13 mouse cellular contexts compared by ENCODE assay signal in the genomic region with DNA sequence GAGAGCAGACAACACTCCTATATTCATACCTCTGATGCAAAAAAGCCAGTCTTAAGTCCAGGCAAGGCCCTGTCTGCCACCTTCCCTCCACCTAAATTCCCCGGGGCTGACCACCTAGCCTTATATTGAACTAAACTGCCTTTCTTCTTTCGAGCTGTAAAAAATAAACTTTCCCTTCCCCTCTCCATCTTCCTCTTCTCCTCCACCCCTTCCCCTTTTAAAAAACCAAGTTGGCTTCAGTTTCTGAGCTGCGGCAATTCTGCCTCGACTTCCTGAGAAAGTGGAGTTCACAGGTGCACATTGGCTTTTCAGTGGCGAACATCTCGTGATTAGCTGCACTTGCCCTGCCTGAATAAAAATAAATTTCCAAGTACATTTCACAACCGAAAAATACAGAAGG. TPM values are rescaled to one million over a fixed set of nuclear protein-coding genes. Genes with fewer than 3 reads are reported as not detected.
DNase-seq lines count a peak whose midpoint lies in the region; ATAC-seq and TF ChIP-seq lines count a peak whose summit lies in the region.
"Had no signal": no experiment of that assay in that cellular context is flagged by ENCODE, and none has a peak within 500 bp of the region (broad histone marks: within the 10 kb centered on the region; RNA-seq: fewer than 3 reads in every experiment).

No protein-coding gene starts in this region.

- WGBS in liver, embryonic 16.5 days (ENCODE audit: insufficient replicate concordance), result 30% methylated on average over 7 of the region's 7 CpGs

- H3K4me3 ChIP-seq in gastrocnemius, adult 2 months, result peak overlapping the region; percentile 60; the same call in 1 of the 2 replicates
- no peak overlapping the region for H3K4me3 ChIP-seq in liver, embryonic 16.5 days (ENCODE audit: low read depth, low read length)
- H3K4me3 ChIP-seq: neural tube, embryonic 12.5 days had no signal

- DNase-seq in gastrocnemius, adult 2 months, result no peak
- DNase-seq in gastrocnemius, postnatal 4 days (ENCODE audit: low spot score in 2 of 2), result no peak
- DNase-seq in spleen, postnatal 36 days (ENCODE audit: low spot score in 2 of 2), result peak; percentile 7 to 14
- DNase-seq in spleen, postnatal 4 days (ENCODE audit: low spot score in 2 of 2), result no peak
- no peak for DNase-seq in heart, adult 8-10 months (ENCODE audit: low spot score)
- DNase-seq in urinary bladder, postnatal 25 days (ENCODE audit: low spot score), result no peak

- H3K4me1 ChIP-seq in liver, embryonic 16.5 days (ENCODE audit: control insufficient read depth, low read depth, low read length), result no peaks in the 10 kb centered on the region
- H3K4me1 ChIP-seq: heart, embryonic 10.5 days; hindbrain, embryonic 15.5 days; limb, embryonic 15.5 days; neural tube, embryonic 12.5 days had no signal

- H3K36me3 ChIP-seq in liver, embryonic 16.5 days (ENCODE audit: control insufficient read depth, insufficient read depth), result no peaks in the 10 kb centered on the region
- H3K36me3 ChIP-seq: heart, embryonic 10.5 days; hindbrain, embryonic 15.5 days; limb, embryonic 15.5 days; neural tube, embryonic 12.5 days had no signal

- no peaks in the 10 kb centered on the region for H3K9me3 ChIP-seq in liver, embryonic 16.5 days (replicated peaks; ENCODE audit: control insufficient read depth, low read length)
- H3K9me3 ChIP-seq: heart, embryonic 10.5 days; hindbrain, embryonic 15.5 days; limb, embryonic 15.5 days; neural tube, embryonic 12.5 days had no signal

- H3K9ac ChIP-seq in liver, embryonic 16.5 days (ENCODE audit: low read depth, low read length), result no peak overlapping the region
- H3K9ac ChIP-seq: hindbrain, embryonic 15.5 days; limb, embryonic 15.5 days; neural tube, embryonic 12.5 days had no signal

- no peak overlapping the region for H3K27ac ChIP-seq in gastrocnemius, adult 2 months
- no peak overlapping the region for H3K27ac ChIP-seq in liver, embryonic 16.5 days (ENCODE audit: low read length)
- H3K27ac ChIP-seq: heart, embryonic 10.5 days; hindbrain, embryonic 15.5 days; left cerebral cortex, adult 2 months; limb, embryonic 15.5 days; neural tube, embryonic 12.5 days had no signal

- H3K27me3 ChIP-seq in liver, embryonic 16.5 days (ENCODE audit: control insufficient read depth, insufficient read depth, low read depth, low read length), result no peaks in the 10 kb centered on the region
- H3K27me3 ChIP-seq: hindbrain, embryonic 15.5 days; limb, embryonic 15.5 days; neural tube, embryonic 12.5 days had no signal

- TF ChIP-seq CTCF in gastrocnemius, adult 2 months (IDR thresholded peaks at IDR 0.05), result no peak

- intact Hi-C loops in gastrocnemius, adult 2 months (cut with DNase I), result loop anchor here (2.0 to 10.0 kb wide), 3 partner anchors 96 to 320 kb away; no protein-coding TSS in a partner anchor

- 0 out of 2 replicates have a peak overlapping the region, but pooled peaks have one; percentile 18 for H3K4me2 ChIP-seq in liver, embryonic 16.5 days (ENCODE audit: low read depth, low read length)

- ATAC-seq in liver, embryonic 16.5 days (ENCODE audit: low read depth), result no peak
- no peak for ATAC-seq in monocyte, adult 5-6 weeks (replicated peaks; ENCODE audit: insufficient number of reproducible peaks, low FRiP score, low TSS enrichment, poor library complexity, severe bottlenecking)

RNA-seq across cellular contexts. Expression of gene Stam2, which starts 20.4 kb away (rescaled TPM):
- total RNA-seq in gastrocnemius, adult 2 months (2021), result 1 to 10 TPM; 6.5 to 9.8 TPM
- total RNA-seq in gastrocnemius, postnatal 4 days (2021), result 10 to 100 TPM; 35.1 to 39.2 TPM
- 8.6 and 9.5 TPM in 2 replicates for polyA plus RNA-seq in liver, embryonic 16.5 days (2015; fragmentation: Nextera tagmentation; extraction: Ambion mirVana)
- 28.8 to 35.3 TPM (median 33.4 TPM) in 3 replicates for total RNA-seq in monocyte, adult 5-6 weeks (2017)
- 10 to 100 TPM; 15.9 to 21.3 (median 17.8) TPM for total RNA-seq in heart, adult 8-10 months (2022)

Comparison
In these comparisons a context has a peak if more than half of its experiments do, and no peak if none do; other contexts are left out.
1. DNase-seq: peak in spleen, postnatal 36 days (2 of 2); none in gastrocnemius, adult 2 months (single experiment), gastrocnemius, postnatal 4 days (0 of 2), spleen, postnatal 4 days (0 of 2), heart, adult 8-10 months (single experiment) and urinary bladder, postnatal 25 days (single experiment).